Mouse (Mus musculus) cerebellum, postnatal 25 days (tissue): ENCODE data around the gene Tcf3.
A peak's percentile ranks its signal among the peaks of the same experiment; 100 is the strongest.

Experiments
- DNase-seq, 2 experiments: peaks; one replicate each; pipeline ENCODE4 v3.0.0; 2021; ENCODE audit warnings: mixed read lengths in 2 of 2

Gene Tcf3

GRCm38 (mm10) chr10:80385310-80385709, 48.1 kb downstream of the Tcf3 start:
- peak in 1 of 2 experiments; percentile 65 for DNase-seq

- DNase-seq = no peak
Observed at GRCm38 (mm10) chr10:80384709-80385108, 48.7 kb downstream of the Tcf3 start.

GRCm38 (mm10) chr10:80384115-80384639, 49.3 kb downstream of the Tcf3 start:
- DNase-seq = peak in 1 of 2 experiments; percentile 47

- peak in 1 of 2 experiments; percentile 63 for DNase-seq
Observed at GRCm38 (mm10) chr10:80383431-80383830, 50.0 kb downstream of the Tcf3 start.

GRCm38 (mm10) chr10:80382641-80383365, 50.6 kb downstream of the Tcf3 start:
- no peak for DNase-seq

GRCm38 (mm10) chr10:80377716-80378115, 55.7 kb downstream of the Tcf3 start:
- peak in 1 of 2 experiments; percentile 69 for DNase-seq

- peak; percentile 91 to 97 for DNase-seq
Observed at GRCm38 (mm10) chr10:80376160-80376559, 57.3 kb downstream of the Tcf3 start.

- DNase-seq = peak; percentile 86 to 91
Observed at GRCm38 (mm10) chr10:80374063-80374462, 59.4 kb downstream of the Tcf3 start.

- no peak for DNase-seq
Observed at GRCm38 (mm10) chr10:80372706-80373105, 60.7 kb downstream of the Tcf3 start.

GRCm38 (mm10) chr10:80371983-80372382, 61.5 kb downstream of the Tcf3 start:
- DNase-seq = no peak

GRCm38 (mm10) chr10:80371411-80371966, 62.0 kb downstream of the Tcf3 start:
- DNase-seq = peak; percentile 71 to 80

- no peak for DNase-seq
Observed at GRCm38 (mm10) chr10:80369995-80370747, 63.3 kb downstream of the Tcf3 start.

- no peak for DNase-seq
Observed at GRCm38 (mm10) chr10:80368392-80368791, 65.1 kb downstream of the Tcf3 start.

GRCm38 (mm10) chr10:80367954-80368353, 65.5 kb downstream of the Tcf3 start:
- no peak for DNase-seq

GRCm38 (mm10) chr10:80365736-80366135, 67.7 kb downstream of the Tcf3 start:
- no peak for DNase-seq

GRCm38 (mm10) chr10:80363734-80364133, 69.7 kb downstream of the Tcf3 start:
- DNase-seq = no peak
